Mouse (Mus musculus) CH12.LX (cell line): ENCODE data around the gene Cwf19l1. TPM values are rescaled to one million over a fixed set of nuclear protein-coding genes. Genes with fewer than 3 reads are reported as not detected.

Experiments used
- DNase-seq: peaks from one replicate; pipeline ENCODE4 v3.0.0-alpha.2; 2013; ENCODE audit errors: extremely low read depth
- H3K27ac ChIP-seq: 2 replicates; pipeline ENCODE4 v1.5.1; 2012; ENCODE audit warnings: low read depth, mild to moderate bottlenecking, control low read depth, moderate library complexity; ENCODE audit not compliant: insufficient read depth
- H3K27me3 ChIP-seq: replicated peaks from 2 replicates; pipeline ENCODE3; 2012; ENCODE audit warnings: inconsistent platforms
- H3K36me3 ChIP-seq, 2 experiments: replicated peaks in 1 of 2; 2 replicates each; pipeline versions ENCODE3 to v1.6.1; 2012; ENCODE audit warnings: inconsistent platforms in 1 of 2, low read length in 1 of 2, mild to moderate bottlenecking in 1 of 2, mixed read lengths in 1 of 2, moderate library complexity in 1 of 2; ENCODE audit not compliant: control insufficient read depth in 1 of 2, insufficient read depth in 1 of 2
- H3K4me1 ChIP-seq, 2 experiments: 2 replicates each; pipeline ENCODE4 v1.6.1; 2012; ENCODE audit warnings: inconsistent platforms in 1 of 2, moderate library complexity in 1 of 2; ENCODE audit not compliant: insufficient read depth in 2 of 2, control insufficient read depth in 1 of 2
- H3K4me2 ChIP-seq: 2 replicates; pipeline ENCODE4 v1.6.1; 2012; ENCODE audit warnings: low read depth, mild to moderate bottlenecking, control low read depth; ENCODE audit not compliant: poor library complexity, insufficient read depth, severe bottlenecking
- H3K4me3 ChIP-seq, 3 experiments: fragments of 150-350 bp in 1 of 3; sonication (generic) in 1 of 3; replicated peaks in 1 of 3; 2 replicates each; pipeline versions ENCODE3 to v1.5.1; 2011 to 2012; ENCODE audit warnings: low read depth in 2 of 3, low read length in 2 of 3, mild to moderate bottlenecking in 2 of 3, moderate library complexity in 2 of 3, control low read depth in 1 of 3, improper control_type of control experiment in 1 of 3, inconsistent platforms in 1 of 3, mixed read lengths in 1 of 3; ENCODE audit not compliant: poor library complexity in 1 of 3
- H3K79me2 ChIP-seq: replicated peaks from 2 replicates; pipeline ENCODE4 v1.6.1; 2012; ENCODE audit warnings: mild to moderate bottlenecking, moderate library complexity; ENCODE audit not compliant: control insufficient read depth, poor library complexity, insufficient read depth, severe bottlenecking; ENCODE audit errors: extremely low read depth
- H3K9ac ChIP-seq: 2 replicates; pipeline ENCODE4 v1.6.1; 2012; ENCODE audit warnings: low read depth, mild to moderate bottlenecking, control low read depth, moderate library complexity; ENCODE audit not compliant: insufficient read depth
- H3K9me3 ChIP-seq: replicated peaks from 2 replicates; pipeline ENCODE3; 2012; ENCODE audit warnings: low read length, inconsistent platforms, mixed read lengths
- CTCF ChIP-seq, 2 experiments: IDR thresholded peaks in 1 of 2; conservative IDR thresholded peaks in 1 of 2; 2 replicates each; pipeline ENCODE4 v1.5.1; 2011 to 2012; ENCODE audit warnings: low read depth in 2 of 2, low read length in 2 of 2, improper control_type of control experiment in 1 of 2, inconsistent platforms in 1 of 2, mild to moderate bottlenecking in 1 of 2, moderate library complexity in 1 of 2
- MAZ ChIP-seq: IDR thresholded peaks from 2 replicates; pipeline ENCODE4 v1.6.1; 2012; ENCODE audit warnings: low read depth, mild to moderate bottlenecking, inconsistent platforms, low read length, improper control_type of control experiment, moderate library complexity
- MXI1 ChIP-seq: IDR thresholded peaks from 2 replicates; pipeline ENCODE4 v1.6.1; 2011; ENCODE audit warnings: mild to moderate bottlenecking, low read depth, low read length, improper control_type of control experiment
- POLR2A ChIP-seq: IDR thresholded peaks from 2 replicates; pipeline ENCODE4 v1.6.1; 2011; ENCODE audit warnings: low read depth, mild to moderate bottlenecking, improper control_type of control experiment, low read length
- POLR2AphosphoS2 ChIP-seq: IDR thresholded peaks from 2 replicates; pipeline ENCODE4 v1.6.1; 2011; ENCODE audit warnings: low read depth, low read length, improper control_type of control experiment
- RAD21 ChIP-seq: IDR thresholded peaks from 2 replicates; pipeline ENCODE4 v1.6.1; 2011; ENCODE audit warnings: low read depth, mild to moderate bottlenecking, low read length, improper control_type of control experiment, moderate library complexity
- SMC3 ChIP-seq: IDR thresholded peaks from 2 replicates; pipeline ENCODE4 v1.6.1; 2011; ENCODE audit warnings: low read depth, low read length, improper control_type of control experiment
- TCF12 ChIP-seq: IDR thresholded peaks from 2 replicates; pipeline ENCODE4 v1.6.1; 2014; ENCODE audit warnings: low read depth, mild to moderate bottlenecking, inconsistent platforms, low read length, improper control_type of control experiment
- ZC3H11A ChIP-seq: IDR thresholded peaks from 2 replicates; pipeline ENCODE4 v1.6.1; 2012; ENCODE audit warnings: low read depth, mild to moderate bottlenecking, inconsistent platforms, low read length, improper control_type of control experiment
- dilution Hi-C: fragments of 300-500 bp; cut with MboI; formaldehyde crosslinking; loops from 2 replicates; pipeline ENCODE4 v1.14.3; 2020; ENCODE audit warnings: low sequenced_read_pairs; ENCODE audit not compliant: extremely low pct_unique_long_range_greater_than_20kb, extremely low pct_ligation_motif_present
- in situ Hi-C: fragments of 300-500 bp; cut with MboI; formaldehyde crosslinking; loops from 3 replicates; pipeline ENCODE4 v1.14.3; 2019; ENCODE audit warnings: low sequenced_read_pairs, low pct_ligation_motif_present, low pct_unique_long_range_greater_than_20kb, mixed read lengths
- polyA plus RNA-seq: library from polyadenylated mRNA; unstranded; fragments of >175 nt; gene quantifications from 2 replicates; pipeline ENCODE4 v1.2.1, GENCODE M21; 2012; ENCODE audit warnings: low read depth; ENCODE audit not compliant: insufficient read length
- total RNA-seq, 2 experiments: library from RNA; depleted of rRNA; stranded (reverse); fragments of 300-350 nt in 1 of 2; fragments of >200 nt in 1 of 2; gene quantifications; 2 replicates each; pipeline ENCODE4 v1.2.3; 2012 to 2014

Gene Cwf19l1
- total and polyA plus RNA-seq, 3 experiments = 11.0 to 45.9 (median 30.4) TPM

- peak; percentile 49 for DNase-seq
- no peak overlapping the region for H3K9ac ChIP-seq
- TF ChIP-seq RAD21 (peak; percentile 68), CTCF (conservative IDR thresholded peaks at IDR 0.05 in 1 of 2, IDR thresholded peaks at IDR 0.05 in 1 of 2; ENCODE audit: low read depth in 2 of 2, low read length in 2 of 2) (peak; percentile 66 to 72), ZC3H11A (no peak), POLR2AphosphoS2 (no peak), SMC3 (peak; percentile 55)
These were observed 12.7 kb upstream of the Cwf19l1 start for GRCm38 (mm10) chr19:44148345-44148744.

DNA sequence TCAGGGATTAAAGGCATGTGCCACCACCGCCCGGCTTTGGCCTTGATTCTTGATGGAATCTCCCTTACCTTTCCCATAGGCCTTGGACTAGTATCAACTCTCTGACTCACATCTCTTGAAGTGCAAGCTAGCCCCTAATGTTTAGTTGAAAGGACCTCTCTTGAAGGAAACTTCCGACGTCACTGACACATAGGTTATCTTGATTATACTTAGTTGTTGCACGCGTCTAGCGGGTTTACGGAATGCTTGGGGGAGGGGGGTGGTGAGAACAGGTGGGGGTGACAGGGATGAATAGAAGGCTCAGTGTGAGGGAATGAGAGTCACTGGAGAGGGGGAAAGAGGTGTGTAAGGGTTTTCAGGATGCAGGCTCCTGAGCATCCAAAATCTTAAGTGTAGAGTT lies 11.3 kb upstream of the Cwf19l1 start:
- Histone ChIP-seq H3K9ac (no peak overlapping the region; the same call in 1 of the 2 replicates), H3K4me3 (no peak overlapping the region), H3K79me2 (peaks cover 19% of the 10 kb centered on the region), H3K4me1 (peaks cover 7 to 24% of the 10 kb centered on the region in 2 experiments; a peak in 3 of 4 replicates), H3K27me3 (no peaks in the 10 kb centered on the region), H3K4me2 (no peak overlapping the region), H3K27ac (no peak overlapping the region), H3K36me3 (peaks cover 22 to 27% of the 10 kb centered on the region in 2 experiments), H3K9me3 (no peaks in the 10 kb centered on the region)
- in situ Hi-C loops = no loop called here
- DNase-seq = no peak
- dilution Hi-C loops = no loop called here
- TF ChIP-seq TCF12 = no peak

More at GRCm38 (mm10) chr19:44148345-44148744, 12.7 kb upstream of the Cwf19l1 start:
- in situ Hi-C loops = no loop called here
- H3K27ac ChIP-seq = no peak overlapping the region
- dilution Hi-C loops = no loop called here
- H3K4me1 ChIP-seq = peaks cover 7 to 24% of the 10 kb centered on the region in 2 experiments; a peak in 3 of 4 replicates
- H3K9me3 ChIP-seq = no peaks in the 10 kb centered on the region
- H3K27me3 ChIP-seq = peaks cover 5% of the 10 kb centered on the region
- H3K79me2 ChIP-seq = peaks cover 19% of the 10 kb centered on the region
- no peak overlapping the region for H3K4me2 ChIP-seq
- no peak overlapping the region for H3K4me3 ChIP-seq
- peaks cover 11 to 13% of the 10 kb centered on the region in 2 experiments for H3K36me3 ChIP-seq

- dilution Hi-C loops = no loop called here
- peaks cover 26 to 32% of the 10 kb centered on the region in 2 experiments for H3K36me3 ChIP-seq
- H3K4me3 ChIP-seq = peak overlapping the region; percentile 75 to 85 (median 84)
- H3K4me1 ChIP-seq = peaks cover 7 to 24% of the 10 kb centered on the region in 2 experiments; a peak in 3 of 4 replicates
- no peaks in the 10 kb centered on the region for H3K9me3 ChIP-seq
- H3K79me2 ChIP-seq = peaks cover 19% of the 10 kb centered on the region
- in situ Hi-C loops = no loop called here
- no peak overlapping the region; the same call in 1 of the 2 replicates for H3K9ac ChIP-seq
- TF ChIP-seq MXI1 = no peak
- 0 out of 2 replicates have a peak, but pooled peaks have one; percentile 18 for TF ChIP-seq POLR2AphosphoS2
- TF ChIP-seq MAZ = peak; percentile 4; the same call in 1 of the 2 replicates
- peak; percentile 36; the same call in 1 of the 2 replicates for TF ChIP-seq POLR2A
- TF ChIP-seq, all 38 proteins: peak for 3
- DNase-seq = no peak
- H3K4me2 ChIP-seq = peak overlapping the region; percentile 53; the same call in 1 of the 2 replicates
- H3K27me3 ChIP-seq = no peaks in the 10 kb centered on the region
- H3K27ac ChIP-seq = peak overlapping the region; percentile 40; the same call in 1 of the 2 replicates
These were observed 10.8 kb upstream of the Cwf19l1 start for GRCm38 (mm10) chr19:44146568-44146879.
